Mouse (Mus musculus) embryonic stem cell, embryonic (primary cell): ENCODE data around the gene Mapk11.

Experiments
- CTCF ChIA-PET, 4 experiments: fragments of 300-600 bp in 2 of 4; fragments of 350-600 bp in 2 of 4; sonication (Branson Sonifier 250); formaldehyde crosslinking; loops; one replicate each; lab custom pipeline; 2022; ENCODE audit warnings: inconsistent platforms in 2 of 4; lab: Charles Lee
- POLR2A ChIA-PET, 4 experiments: fragments of 300-600 bp in 2 of 4; fragments of 350-600 bp in 2 of 4; sonication (Branson Sonifier 250); formaldehyde crosslinking; loops; one replicate each; lab custom pipeline; 2022; ENCODE audit warnings: antibody characterized with exemption in 4 of 4, inconsistent platforms in 1 of 4; lab: Charles Lee

Gene Mapk11

DNA sequence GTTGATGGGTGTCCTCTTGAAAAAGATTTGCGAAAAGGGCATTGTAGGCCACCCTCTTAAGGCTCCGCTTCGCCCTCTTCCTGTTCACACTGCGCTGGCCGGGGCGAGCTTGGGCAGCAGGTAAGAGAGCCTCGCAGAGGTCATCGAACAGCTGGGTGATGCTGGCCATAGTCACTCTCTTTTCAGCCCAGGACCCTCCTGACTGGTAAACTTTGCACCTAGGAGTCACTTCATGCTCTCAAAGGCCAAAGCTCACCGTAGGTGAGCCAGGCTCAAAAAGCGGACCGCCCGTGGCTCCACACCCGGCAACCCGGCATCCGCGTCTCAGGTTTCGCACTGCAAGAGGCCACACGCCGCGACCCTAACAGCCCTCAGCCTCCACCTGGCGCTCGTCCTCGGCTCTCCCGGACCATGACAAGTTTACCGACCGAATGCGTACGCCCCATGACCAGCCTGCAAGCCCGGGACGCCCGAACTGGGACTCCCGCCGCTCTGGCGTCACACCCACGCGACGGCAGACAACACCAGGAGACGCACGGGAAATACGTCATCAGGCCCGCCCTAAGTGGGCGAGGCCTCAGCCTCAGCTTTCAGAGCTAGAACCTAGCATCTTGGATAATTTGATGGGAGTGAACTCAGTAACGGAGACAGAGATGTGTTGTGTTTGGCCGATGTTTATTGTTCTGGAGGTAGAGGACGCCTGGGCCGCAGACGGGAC, 26.6 kb downstream of the Mapk11 start, which contains the start of gene Tubgcp6:
Tubgcp6 (minus strand) TSS at position 464 of the 718 bp plus-strand sequence.
- ChIA-PET CTCF (interaction anchor here in 3 of 4 experiments (0.5 to 2.2 kb wide), 11 partner anchors 13 to 295 kb away, joined by 3 to 12 read pairs (median 4); partner anchors contain the start of genes Dennd6b (in 2 of the 3) and Mapk11 (in 2 of the 3)), POLR2A (interaction anchor here (0.6 to 2.5 kb wide), 44 partner anchors 9 to 414 kb away, joined by 3 to 10 read pairs (median 4); partner anchors contain the start of genes Alg12 (in 2 of the 4), Creld2 (in 2 of the 4), Dennd6b (in 2 of the 4) and Mapk12 (in 2 of the 4))

DNA sequence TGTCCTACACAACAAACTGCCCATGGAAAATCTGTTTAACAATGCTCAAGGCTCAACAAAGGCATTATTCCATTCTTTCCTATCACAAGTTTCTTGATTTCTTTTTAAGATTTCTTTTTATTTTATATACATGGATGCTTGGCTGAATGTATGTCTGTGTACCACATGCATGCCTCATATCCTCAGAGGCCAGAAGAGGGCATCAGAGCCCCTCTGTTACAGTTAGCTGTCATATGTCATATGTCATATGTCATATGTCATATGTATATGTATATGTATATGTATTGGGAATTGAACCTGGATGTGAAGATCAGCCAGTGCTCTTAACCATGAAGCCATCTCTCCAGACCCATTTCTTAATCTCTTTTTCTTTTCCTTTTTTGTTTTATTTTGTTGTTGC, 31.4 kb downstream of the Mapk11 start:
- ChIA-PET CTCF (interaction anchor here in 2 of 4 experiments (0.7 to 1.3 kb wide), 2 partner anchors 10 to 11 kb away, joined by 3 to 8 read pairs; partner anchors contain the start of gene Hdac10 (in 1 of the 2)), POLR2A (interaction anchor here in 1 of 4 experiments (1.4 kb wide), 1 partner anchor 40 kb away, joined by 3 read pairs; no protein-coding TSS in a partner anchor)

DNA sequence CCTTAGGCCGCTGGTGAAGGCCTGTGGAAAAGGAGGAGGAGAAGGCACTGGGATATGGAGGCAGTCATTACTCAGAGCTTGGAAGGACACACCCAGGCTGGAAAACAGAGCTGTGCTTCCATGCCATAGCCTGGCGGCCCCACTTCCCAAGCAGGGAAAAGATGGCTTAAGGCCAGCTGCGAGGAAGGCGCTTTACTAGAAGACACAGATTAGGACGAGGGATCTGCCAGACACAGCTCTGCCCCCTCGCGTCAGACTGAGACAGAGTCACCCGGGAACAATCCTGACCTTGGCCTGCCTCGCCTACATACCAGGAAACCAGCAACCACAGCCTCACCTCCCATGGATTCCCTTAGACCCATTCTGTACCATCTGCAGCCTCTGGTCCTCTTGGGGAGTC, 39.3 kb downstream of the Mapk11 start:
- CTCF ChIA-PET: interaction anchor here (0.5 to 2.4 kb wide), 11 partner anchors 11 to 1074 kb away, joined by 3 to 14 read pairs (median 4); partner anchors contain the start of genes Hdac10 (in 2 of the 4), Alg12 (in 1 of the 4), Selenoo (in 1 of the 4) and Tubgcp6 (in 1 of the 4)
- POLR2A ChIA-PET: interaction anchor here in 3 of 4 experiments (0.7 to 4.0 kb wide), 11 partner anchors 8 to 282 kb away, joined by 3 to 21 read pairs (median 4); partner anchors contain the start of genes Tubgcp6 (in 2 of the 3), Hdac10 (in 1 of the 3) and Selenoo (in 1 of the 3)

DNA sequence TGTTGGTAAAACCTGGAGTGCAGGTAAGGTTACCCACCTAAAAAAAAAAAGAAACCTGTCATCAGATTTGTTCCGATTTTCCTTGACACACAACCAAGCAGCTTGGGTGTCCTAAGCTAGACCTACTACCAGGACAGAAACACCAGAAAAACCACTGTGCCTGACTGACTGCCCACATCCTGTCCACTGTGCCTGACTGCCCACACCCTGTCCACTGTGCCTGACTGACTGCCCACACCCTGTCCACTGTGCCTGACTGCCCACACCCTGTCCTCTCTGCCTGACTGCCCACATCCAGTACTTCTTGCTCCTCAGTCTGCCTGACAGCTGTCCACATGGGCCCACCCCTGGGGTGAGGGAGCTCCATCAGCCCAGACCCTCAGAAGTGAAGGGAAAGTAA, 42.5 kb downstream of the Mapk11 start:
- POLR2A ChIA-PET: interaction anchor here in 1 of 4 experiments (0.7 kb wide), 1 partner anchor 335 kb away, joined by 3 read pairs; no protein-coding TSS in a partner anchor
- CTCF ChIA-PET: interaction anchor here in 1 of 4 experiments (0.8 kb wide), 1 partner anchor 12 kb away, joined by 3 read pairs; no protein-coding TSS in a partner anchor

DNA sequence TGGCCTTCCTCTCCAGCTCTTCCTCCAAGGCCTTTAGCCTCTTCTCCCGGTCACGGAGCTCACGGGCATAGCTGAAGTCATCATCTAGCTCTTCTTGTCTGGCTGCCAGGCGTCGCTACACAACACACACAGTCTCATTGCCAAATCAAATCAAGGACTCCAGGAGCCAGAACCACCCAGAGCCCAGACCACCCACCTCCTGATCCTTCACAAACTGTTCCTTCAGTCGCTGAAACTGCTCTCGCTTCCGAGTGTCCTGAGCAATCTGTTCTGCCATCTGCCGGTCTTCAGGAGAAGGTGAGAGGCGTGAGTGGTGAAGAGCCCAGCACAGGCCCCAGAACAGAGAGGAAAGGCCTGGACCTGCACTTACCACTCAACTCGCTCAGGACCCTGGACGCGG, 43.4 kb downstream of the Mapk11 start:
- POLR2A ChIA-PET: interaction anchor here in 1 of 4 experiments (0.6 kb wide), 1 partner anchor 31 kb away, joined by 6 read pairs; the partner anchor contains the start of gene Trabd
- CTCF ChIA-PET: interaction anchor here in 3 of 4 experiments (0.8 to 1.2 kb wide), 4 partner anchors 12 to 278 kb away, joined by 3 to 4 read pairs (median 3); partner anchors contain the start of gene Dennd6b (in 1 of the 3)

DNA sequence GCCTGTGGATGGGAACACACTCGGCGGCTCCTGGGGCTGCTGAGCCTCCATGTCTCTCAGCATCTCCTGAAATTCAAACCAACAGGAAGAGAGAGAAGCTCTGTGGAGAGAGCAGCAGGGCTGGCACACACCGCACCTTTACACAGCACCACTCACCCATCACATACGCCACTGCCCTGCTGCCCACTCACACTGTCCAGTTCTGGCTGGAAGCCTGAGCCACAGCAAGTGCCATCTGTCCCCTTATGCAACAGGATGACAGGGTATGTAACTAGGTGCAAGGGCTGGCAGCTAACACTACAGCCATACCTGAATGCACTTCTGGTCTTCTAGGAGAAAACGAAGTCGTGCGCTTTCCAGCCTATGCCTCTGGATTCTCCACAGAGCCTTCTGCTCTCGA, 45.0 kb downstream of the Mapk11 start:
- ChIA-PET POLR2A (interaction anchor here in 2 of 4 experiments (0.6 to 1.4 kb wide), 4 partner anchors 15 to 109 kb away, joined by 3 to 5 read pairs (median 3); partner anchors contain the start of genes Selenoo (in 1 of the 2) and Tubgcp6 (in 1 of the 2)), CTCF (interaction anchor here in 1 of 4 experiments (0.6 kb wide), 1 partner anchor 20 kb away, joined by 3 read pairs; no protein-coding TSS in a partner anchor)

DNA sequence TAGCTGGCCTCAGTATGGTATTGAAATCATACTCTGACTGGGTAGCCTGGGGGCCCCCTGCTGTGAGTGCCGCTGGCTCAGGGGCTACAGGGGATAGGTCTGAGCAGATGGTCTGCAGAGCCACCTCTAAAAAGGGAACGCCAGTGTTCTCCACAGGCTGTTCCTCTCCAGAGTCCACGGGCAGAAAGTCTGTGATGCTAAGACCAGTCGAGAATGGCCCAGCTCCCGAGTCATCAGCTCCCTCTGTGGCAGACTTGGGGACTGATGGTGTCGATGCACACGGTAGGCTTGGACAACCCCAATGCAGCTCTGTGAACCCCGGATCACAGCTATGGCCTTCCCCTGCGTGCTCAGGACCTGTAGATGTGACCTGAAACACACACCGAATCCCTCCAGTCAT, 45.5 kb downstream of the Mapk11 start:
- ChIA-PET CTCF (interaction anchor here in 2 of 4 experiments (0.6 kb wide), 2 partner anchors 105 to 303 kb away, joined by 4 to 8 read pairs; no protein-coding TSS in a partner anchor), POLR2A (interaction anchor here in 2 of 4 experiments (0.6 to 1.4 kb wide), 4 partner anchors 15 to 109 kb away, joined by 3 to 5 read pairs (median 3); partner anchors contain the start of genes Selenoo (in 1 of the 2) and Tubgcp6 (in 1 of the 2))

DNA sequence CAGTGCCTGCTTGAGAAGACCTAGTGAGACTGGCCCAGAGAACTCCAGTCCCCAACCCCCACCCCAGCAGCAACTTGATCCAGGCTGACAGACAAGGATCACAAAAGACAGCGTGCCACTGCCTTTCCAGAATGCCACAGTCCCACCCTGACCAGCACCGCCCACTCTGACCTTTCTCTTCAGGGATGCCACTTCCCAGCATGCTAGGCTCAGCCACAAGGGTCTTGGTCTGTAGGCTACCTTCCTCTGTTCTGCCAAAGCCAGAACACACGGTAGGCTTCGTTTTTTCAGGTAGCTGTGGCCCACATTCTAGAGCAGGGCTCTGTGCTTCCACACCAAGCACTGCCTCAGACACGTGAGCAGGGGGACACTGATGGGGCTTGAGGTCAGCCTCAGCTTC, 46.8 kb downstream of the Mapk11 start:
- ChIA-PET CTCF (interaction anchor here in 1 of 4 experiments (0.5 kb wide), 1 partner anchor 71 kb away, joined by 3 read pairs; no protein-coding TSS in a partner anchor), POLR2A (interaction anchor here in 1 of 4 experiments (1.1 to 2.4 kb wide), 4 partner anchors 7 to 37 kb away, joined by 3 to 12 read pairs (median 6); partner anchors contain the start of gene Selenoo)

DNA sequence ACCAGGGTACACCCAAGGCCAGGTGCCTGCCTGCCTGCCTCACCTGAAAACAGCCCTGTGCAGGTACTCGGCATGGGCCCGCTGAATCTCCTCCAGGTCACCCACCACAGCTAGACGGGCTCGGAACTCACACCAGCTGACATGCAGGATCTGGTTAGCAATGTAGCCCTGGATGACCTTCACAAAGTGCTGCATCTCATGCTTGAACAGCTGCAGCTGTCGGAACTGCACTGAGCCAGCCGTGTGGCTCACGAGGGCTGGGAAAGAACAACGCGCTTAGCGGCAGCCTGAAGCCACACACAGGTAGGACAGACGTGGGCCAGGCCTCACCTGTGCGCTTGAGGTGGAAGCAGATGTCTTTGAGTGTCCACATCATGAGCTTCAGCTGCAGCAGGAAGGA, 48.6 kb downstream of the Mapk11 start:
- POLR2A ChIA-PET: interaction anchor here in 2 of 4 experiments (0.8 to 2.4 kb wide), 4 partner anchors 10 to 39 kb away, joined by 3 to 12 read pairs (median 6); partner anchors contain the start of genes Mapk12 (in 1 of the 2) and Selenoo (in 1 of the 2)
- CTCF ChIA-PET: interaction anchor here in 3 of 4 experiments (0.6 to 1.3 kb wide), 4 partner anchors 27 to 179 kb away, joined by 3 to 5 read pairs (median 4); partner anchors contain the start of gene Ppp6r2 (in 1 of the 3)

DNA sequence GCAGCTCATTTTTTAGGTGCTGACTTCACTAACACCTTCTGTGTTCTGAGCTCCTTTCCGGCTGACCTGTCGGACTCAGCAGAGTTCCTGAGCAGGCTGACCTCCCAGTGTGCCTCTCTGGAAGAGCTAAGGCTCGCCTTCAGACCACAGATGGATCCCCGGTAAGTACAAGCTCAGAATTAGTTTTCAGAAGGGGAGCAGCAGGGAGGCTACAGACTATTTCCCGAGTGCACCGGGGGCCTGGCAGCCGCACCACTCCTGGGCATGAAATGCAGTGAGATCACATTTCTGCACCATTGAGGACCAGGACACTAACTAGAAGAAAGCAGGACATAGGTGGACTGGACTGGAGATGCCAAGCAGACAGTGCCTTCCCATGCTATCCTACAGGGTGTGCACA, 50.8 kb downstream of the Mapk11 start:
- ChIA-PET POLR2A (interaction anchor here in 3 of 4 experiments (1.0 to 3.4 kb wide), 7 partner anchors 9 to 235 kb away, joined by 3 to 21 read pairs (median 6); partner anchors contain the start of gene Selenoo (in 2 of the 3)), CTCF (interaction anchor here in 2 of 4 experiments (0.6 to 2.0 kb wide), 3 partner anchors 11 to 217 kb away, joined by 4 to 6 read pairs (median 6); partner anchors contain the start of genes Hdac10 (in 1 of the 2) and Sbf1 (in 1 of the 2))

DNA sequence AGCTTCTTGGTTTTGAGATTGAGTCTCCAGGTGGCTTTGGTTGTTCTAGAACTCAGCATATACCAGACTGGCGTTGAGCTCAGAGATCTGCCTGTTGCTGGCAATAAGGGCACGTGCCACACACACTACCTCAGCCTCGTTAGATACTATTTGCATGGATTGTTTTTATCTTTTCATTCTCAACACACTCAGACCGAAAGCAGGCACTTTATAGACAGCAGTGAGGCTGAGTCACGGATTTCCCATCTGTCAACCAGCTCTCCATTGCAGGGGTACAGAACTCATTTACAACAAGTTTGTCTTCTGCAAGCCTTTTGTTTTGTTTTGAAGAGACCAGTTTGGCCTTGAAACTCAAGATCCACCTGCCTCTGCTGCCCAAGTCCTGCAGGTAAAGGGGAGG, 52.0 kb downstream of the Mapk11 start:
- POLR2A ChIA-PET: interaction anchor here in 3 of 4 experiments (0.7 to 3.4 kb wide), 4 partner anchors 8 to 13 kb away, joined by 4 to 21 read pairs (median 8); partner anchors contain the start of gene Selenoo (in 3 of the 3)
- CTCF ChIA-PET: interaction anchor here in 1 of 4 experiments (0.6 kb wide), 1 partner anchor 132 kb away, joined by 3 read pairs; no protein-coding TSS in a partner anchor
